Mouse (Mus musculus) lung, postnatal 0 days (tissue): ENCODE results near the gene Elmo2.

Experiments used
- CTCF ChIP-seq: IDR thresholded peaks from 2 replicates; pipeline ENCODE4 v1.5.1; 2016; ENCODE audit warnings: antibody characterized with exemption, mild to moderate bottlenecking
- EP300 ChIP-seq: IDR thresholded peaks from 2 replicates; pipeline ENCODE4 v1.6.1; 2016; ENCODE audit warnings: antibody characterized with exemption, mild to moderate bottlenecking, control low read depth

DNA sequence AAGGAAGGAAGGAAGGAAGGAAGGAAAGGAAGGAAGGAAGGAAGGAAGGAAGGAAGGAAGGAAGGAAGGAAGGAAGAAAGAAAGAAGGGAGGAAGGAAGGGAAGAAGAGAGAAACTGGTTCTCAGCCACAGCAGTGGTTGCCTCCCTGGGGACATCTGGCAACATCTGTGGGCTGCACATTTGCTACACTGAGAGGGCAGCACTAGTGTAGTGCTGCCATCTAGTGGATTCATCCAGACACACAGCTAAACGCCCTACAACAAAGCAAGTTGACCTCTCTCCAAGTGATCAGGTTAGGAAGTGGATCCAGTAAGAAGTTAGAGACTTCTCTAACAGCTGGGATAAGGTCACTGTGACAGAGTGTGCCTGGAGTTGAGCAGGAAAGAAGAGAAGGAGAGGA lies 34.6 kb upstream of the Elmo2 start:
- TF ChIP-seq EP300 (no peak), CTCF (peak; percentile 92)
